Mouse (Mus musculus) heart, postnatal 0 days (tissue): ENCODE data around the gene AU040320. TPM values are rescaled to one million over a fixed set of nuclear protein-coding genes. Genes with fewer than 3 reads are reported as not detected.

ENCODE experiments used
- ATAC-seq: fragments of 200-750 bp; cut with Nextera tagmentation; 2 replicates; pipeline ENCODE4 v1.8.0; 2017; ENCODE audit warnings: low read depth, moderate number of reproducible peaks, moderate library complexity; ENCODE audit not compliant: insufficient read depth
- DNase-seq: peaks from one replicate; pipeline ENCODE4 v3.0.0-alpha.2; 2016; ENCODE audit warnings: low spot score
- H3K27ac ChIP-seq: fragments of 300-500 bp; sonication (generic); 2 replicates; pipeline ENCODE4 v1.5.1; 2014; ENCODE audit warnings: low read depth, mild to moderate bottlenecking
- H3K27me3 ChIP-seq: fragments of 300-500 bp; sonication (generic); 2 replicates; pipeline ENCODE4 v1.6.1; 2014; ENCODE audit warnings: low read length, mixed read lengths; ENCODE audit not compliant: control insufficient read depth, insufficient read depth
- H3K36me3 ChIP-seq: fragments of 300-500 bp; sonication (generic); replicated peaks from 2 replicates; pipeline ENCODE4 v1.6.1; 2014; ENCODE audit warnings: low read length, mixed read lengths; ENCODE audit not compliant: control insufficient read depth, insufficient read depth
- H3K4me1 ChIP-seq: fragments of 300-500 bp; sonication (generic); 2 replicates; pipeline ENCODE4 v1.6.1; 2014; ENCODE audit warnings: antibody characterized with exemption; ENCODE audit not compliant: control insufficient read depth, insufficient read depth
- H3K4me2 ChIP-seq: fragments of 300-500 bp; sonication (generic); 2 replicates; pipeline ENCODE4 v1.6.1; 2014; ENCODE audit warnings: low read depth, mild to moderate bottlenecking, low read length, moderate library complexity
- H3K4me3 ChIP-seq: fragments of 300-500 bp; sonication (generic); 2 replicates; pipeline ENCODE4 v1.5.1; 2014; ENCODE audit warnings: low read depth, low read length
- H3K9ac ChIP-seq: fragments of 300-500 bp; sonication (generic); replicated peaks from 2 replicates; pipeline ENCODE4 v1.6.1; 2014; ENCODE audit warnings: low read depth, low read length, mixed read lengths
- H3K9me3 ChIP-seq: fragments of 300-500 bp; sonication (generic); replicated peaks from 2 replicates; pipeline ENCODE4 v1.6.1; 2016; ENCODE audit warnings: low read length; ENCODE audit not compliant: control insufficient read depth
- CTCF ChIP-seq: IDR thresholded peaks from 2 replicates; pipeline ENCODE4 v1.5.1; 2016; ENCODE audit warnings: antibody characterized with exemption, control low read depth, low read depth
- EP300 ChIP-seq: IDR thresholded peaks from 2 replicates; pipeline ENCODE4 v1.6.1; 2016; ENCODE audit warnings: antibody characterized with exemption, low read depth
- WGBS: fragments of 180-500 bp; shearing (Covaris S2); extraction: QIAGEN DNeasy Blood & Tissue Kit; methylation state at CpG from one replicate; pipeline ENCODE4 v1.1.7; 2014; 5-methylcytosine and 5-hydroxymethylcytosine counted together
- polyA plus RNA-seq: library from polyadenylated mRNA; unstranded; fragments of >200 nt; fragmentation: Nextera tagmentation; extraction: Ambion mirVana; gene quantifications from 2 replicates; pipeline ENCODE4 v1.2.1, GENCODE M21; 2015
- total RNA-seq: library from RNA; depleted of rRNA; stranded (reverse); fragments of >200 nt; gene quantifications from 2 replicates; pipeline ENCODE4 v1.2.3, GENCODE M21; 2014; ENCODE audit warnings: low replicate concordance

AU040320 gene
- total and polyA plus RNA-seq, 2 experiments from 2014 or later: 16.6 to 69.0 TPM

DNA sequence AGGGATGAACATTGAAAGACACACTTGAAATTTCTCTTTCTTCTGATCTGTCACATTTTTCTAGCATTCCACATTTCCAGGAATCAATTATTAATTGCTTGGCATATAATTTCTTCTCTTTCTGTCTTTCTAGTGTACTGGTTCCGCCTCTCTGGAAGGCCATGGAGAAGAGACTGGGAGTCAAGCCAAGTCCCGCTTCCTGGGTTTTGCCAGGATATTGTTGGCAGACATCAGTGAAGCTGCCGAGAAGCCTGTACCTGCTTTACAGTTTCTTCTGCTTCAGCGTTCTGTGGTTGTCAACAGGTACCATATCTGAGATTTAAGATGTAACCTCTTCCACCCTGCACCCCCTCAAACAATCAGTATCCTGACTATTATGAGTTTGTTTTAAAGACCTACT is 3.4 kb downstream of the AU040320 start:
- ATAC-seq: no peak
- Histone ChIP-seq H3K9me3 (no peaks in the 10 kb centered on the region), H3K4me1 (peaks cover 14% of the 10 kb centered on the region), H3K27ac (no peak overlapping the region), H3K27me3 (no peaks in the 10 kb centered on the region), H3K4me2 (no peak overlapping the region), H3K4me3 (no peak overlapping the region), H3K9ac (no peak overlapping the region), H3K36me3 (peaks cover 25% of the 10 kb centered on the region; the same call in 1 of the 2 replicates)
- TF ChIP-seq CTCF: no peak
- no peak for TF ChIP-seq EP300
- no peak for DNase-seq
- WGBS: 23% methylated on average over 4 of the region's 4 CpGs

DNA sequence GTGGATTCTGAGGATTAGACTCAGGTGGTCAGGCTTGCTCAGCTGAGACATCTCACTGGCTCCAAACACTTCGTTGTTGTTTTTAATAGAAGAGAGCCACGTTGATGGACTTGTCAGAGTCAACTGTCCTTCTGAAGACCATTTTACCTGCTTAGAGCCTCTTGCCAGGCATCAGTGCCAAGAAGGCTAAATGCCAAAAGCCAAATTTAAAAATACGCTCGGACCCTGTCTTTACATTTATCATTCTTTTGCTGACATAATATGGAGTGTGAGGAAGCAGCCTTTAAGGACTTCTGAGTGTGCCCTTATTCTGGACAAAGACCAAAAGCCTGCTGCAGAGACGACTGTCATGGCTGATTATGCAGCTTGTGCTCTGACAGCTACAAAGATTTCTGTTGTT is 5.0 kb downstream of the AU040320 start:
- no peaks in the 10 kb centered on the region for H3K27me3 ChIP-seq
- TF ChIP-seq CTCF (no peak), EP300 (no peak)
- no peak for ATAC-seq
- no peak overlapping the region for H3K27ac ChIP-seq
- H3K9me3 ChIP-seq: no peaks in the 10 kb centered on the region
- 70% methylated on average over 5 of the region's 5 CpGs for WGBS
- no peak overlapping the region for H3K4me2 ChIP-seq
- peaks cover 33% of the 10 kb centered on the region for H3K36me3 ChIP-seq
- no peak for DNase-seq
- H3K4me1 ChIP-seq: peaks cover 4% of the 10 kb centered on the region
- H3K9ac ChIP-seq: no peak overlapping the region
- H3K4me3 ChIP-seq: no peak overlapping the region

DNA sequence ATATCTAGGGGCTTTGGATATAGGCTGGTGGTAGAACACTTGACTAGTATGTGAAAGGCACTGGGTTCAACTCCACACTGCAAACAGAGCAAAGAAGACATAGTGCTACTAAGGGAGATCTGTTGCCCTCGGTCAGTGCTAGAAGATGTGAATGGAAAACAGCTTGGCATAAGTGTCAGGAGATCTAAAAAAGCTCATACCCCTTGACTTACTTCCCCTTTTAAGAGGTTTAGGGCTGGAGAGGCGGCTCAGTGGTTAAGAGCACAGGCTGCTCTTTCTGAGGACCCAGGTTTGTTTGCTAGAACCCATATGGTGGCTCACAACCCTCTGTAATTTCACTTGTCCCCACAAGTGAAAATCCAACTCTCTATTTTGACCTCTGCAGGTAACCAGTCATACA is 6.1 kb downstream of the AU040320 start:
- H3K4me1 ChIP-seq: peaks cover under 1% of the 10 kb centered on the region; the same call in 1 of the 2 replicates
- H3K9ac ChIP-seq: no peak overlapping the region
- H3K36me3 ChIP-seq: peaks cover 37% of the 10 kb centered on the region

DNA sequence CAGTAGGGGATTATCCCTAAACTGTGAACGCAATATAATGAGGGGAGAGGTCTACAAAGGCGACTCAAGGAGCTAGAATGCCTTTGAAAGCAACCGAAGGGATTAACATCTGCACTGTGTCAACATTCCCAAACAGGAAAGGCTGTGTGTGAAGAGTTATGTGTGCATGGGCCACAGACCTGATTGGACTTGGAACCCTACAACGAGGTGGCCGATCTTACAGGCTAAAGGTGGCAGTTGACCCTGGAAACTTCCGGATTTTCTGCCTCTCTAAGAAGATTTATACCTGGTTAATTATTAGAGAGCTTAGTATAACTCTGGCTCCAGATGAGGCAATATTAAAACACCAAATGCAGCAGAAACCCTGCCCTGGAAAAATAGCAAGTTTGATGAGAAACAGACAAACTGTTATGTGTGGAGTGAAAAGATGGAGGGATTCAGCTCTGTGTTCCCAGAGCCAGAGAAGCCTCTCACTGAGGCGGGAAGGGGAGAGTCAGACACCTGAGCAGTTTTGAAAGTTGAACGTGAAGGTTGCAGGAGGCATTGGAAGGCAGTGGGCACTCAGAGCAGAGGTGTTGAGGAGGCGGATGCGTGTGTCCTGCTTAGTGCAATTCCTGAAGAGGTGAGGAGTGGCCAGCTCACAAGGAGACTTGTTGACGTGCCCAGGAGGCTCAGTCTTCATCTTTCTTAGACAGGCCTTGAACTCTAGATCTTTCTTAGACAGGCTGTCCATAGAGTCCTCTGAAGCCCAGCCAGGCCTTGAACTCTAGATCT is 9.4 kb downstream of the AU040320 start:
- Histone ChIP-seq H3K4me1 (no peaks in the 10 kb centered on the region), H3K4me3 (no peak overlapping the region), H3K36me3 (peaks cover 37% of the 10 kb centered on the region), H3K27me3 (no peaks in the 10 kb centered on the region), H3K9me3 (no peaks in the 10 kb centered on the region), H3K27ac (no peak overlapping the region), H3K9ac (no peak overlapping the region), H3K4me2 (no peak overlapping the region)
- no peak for TF ChIP-seq CTCF
- TF ChIP-seq EP300: no peak
- no peak for ATAC-seq
- 67% methylated on average over 11 of the region's 11 CpGs for WGBS
- DNase-seq: no peak

More for the DNA sequence above, 6.1 kb downstream of the AU040320 start:
- Histone ChIP-seq H3K27me3 (no peaks in the 10 kb centered on the region), H3K4me3 (no peak overlapping the region), H3K9me3 (no peaks in the 10 kb centered on the region), H3K4me2 (no peak overlapping the region), H3K27ac (no peak overlapping the region)
- no peak for DNase-seq
- WGBS: 77% methylated on average over 2 of the region's 2 CpGs
- no peak for TF ChIP-seq EP300
- TF ChIP-seq CTCF: no peak
- no peak for ATAC-seq

DNA sequence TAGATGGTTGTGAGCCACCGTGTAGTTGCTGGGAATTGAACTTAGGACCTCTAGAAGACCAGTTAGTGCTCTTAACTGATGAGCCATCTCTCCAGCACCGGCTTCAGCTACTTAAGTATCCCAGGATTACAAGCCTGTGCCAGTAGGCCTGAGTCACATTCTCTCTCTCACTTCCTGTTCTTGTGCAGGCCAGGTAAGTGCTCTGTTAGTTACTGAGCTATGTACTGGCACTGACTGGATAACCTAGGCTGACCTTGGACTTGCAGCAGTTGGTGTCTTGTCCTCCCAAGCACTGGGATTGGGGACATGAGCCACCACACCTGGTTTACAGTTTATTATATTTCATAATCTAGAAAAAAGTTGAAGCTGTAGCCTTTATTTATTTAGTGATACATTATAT is 10.1 kb downstream of the AU040320 start:
- H3K27ac ChIP-seq: no peak overlapping the region
- 68% methylated on average over 2 of the region's 2 CpGs for WGBS
- DNase-seq: no peak
- no peak overlapping the region for H3K9ac ChIP-seq
- no peaks in the 10 kb centered on the region for H3K27me3 ChIP-seq
- no peak overlapping the region for H3K4me3 ChIP-seq
- TF ChIP-seq EP300 (no peak), CTCF (no peak)
- ATAC-seq: no peak
- H3K9me3 ChIP-seq: no peaks in the 10 kb centered on the region
- peaks cover 32% of the 10 kb centered on the region for H3K36me3 ChIP-seq
- no peaks in the 10 kb centered on the region for H3K4me1 ChIP-seq
- no peak overlapping the region for H3K4me2 ChIP-seq
